Mouse (Mus musculus): ENCODE measurements at regions not wholly inside any gene's neighbourhood (a gene's known extent, or its start where the extent isn't known, plus 50 kb on each side); places are given as distances from the start of the nearest gene placed in this dataset.

- Histone ChIP-seq H3K4me2 (no peak overlapping the region), H3K9me3 (ENCODE audit: low read depth, low read length) (peaks cover 2% of the 10 kb centered on the region; the same call in 1 of the 2 replicates), H3K36me3 (ENCODE audit: insufficient read depth) (no peaks in the 10 kb centered on the region), H3K4me1 (ENCODE audit: insufficient read depth) (no peaks in the 10 kb centered on the region), H3K4me3 (ENCODE audit: low read depth, low read length) (no peak overlapping the region), H3K9ac (no peak overlapping the region), H3K27ac (ENCODE audit: low read depth) (no peak overlapping the region), H3K27me3 (ENCODE audit: insufficient read depth, low read length) (no peaks in the 10 kb centered on the region)
- 42% methylated on average over 3 of the region's 3 CpGs for WGBS
- ATAC-seq (ENCODE audit: insufficient read depth) = no peak
- TF ChIP-seq CTCF (IDR thresholded peaks at IDR 0.05; ENCODE audit: low read depth) = no peak
- peak; percentile 31 for DNase-seq
Observed at GRCm38 (mm10) chr15:31921485-31921884, 255.6 kb upstream of the Tas2r119 start.

DNA sequence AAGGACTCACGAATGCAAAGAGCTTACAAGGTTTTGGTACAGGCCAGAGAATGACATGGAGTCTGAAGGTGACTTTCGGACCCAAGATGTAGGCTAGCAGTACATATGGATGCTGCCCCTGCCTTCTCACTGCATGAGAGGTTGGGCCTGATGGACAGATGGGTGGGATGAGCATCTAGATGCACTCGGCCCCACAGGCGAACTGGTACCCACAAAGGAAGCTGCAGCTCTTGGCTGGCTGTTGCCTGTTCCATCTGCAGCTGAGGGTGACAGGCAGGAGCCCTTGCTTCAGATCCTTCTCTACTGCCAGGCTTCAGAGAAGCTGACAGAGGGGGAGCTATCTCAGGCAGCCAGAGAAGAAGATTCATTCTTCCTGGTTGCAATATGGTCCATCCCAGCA is 216.8 kb upstream of the Tas2r119 start:
- WGBS = 83% methylated on average over 4 of the region's 4 CpGs
- Histone ChIP-seq H3K9ac (no peak overlapping the region), H3K27me3 (ENCODE audit: insufficient read depth, low read length) (no peaks in the 10 kb centered on the region), H3K36me3 (ENCODE audit: insufficient read depth) (no peaks in the 10 kb centered on the region), H3K9me3 (ENCODE audit: low read depth, low read length) (no peaks in the 10 kb centered on the region), H3K27ac (ENCODE audit: low read depth) (no peak overlapping the region), H3K4me2 (no peak overlapping the region), H3K4me1 (ENCODE audit: insufficient read depth) (no peaks in the 10 kb centered on the region), H3K4me3 (ENCODE audit: low read depth, low read length) (no peak overlapping the region)
- TF ChIP-seq CTCF (IDR thresholded peaks at IDR 0.05; ENCODE audit: low read depth) = no peak
- DNase-seq (no peak), ATAC-seq (ENCODE audit: insufficient read depth) (no peak)

- Histone ChIP-seq H3K36me3 (ENCODE audit: insufficient read depth) (no peaks in the 10 kb centered on the region), H3K27ac (ENCODE audit: low read depth) (no peak overlapping the region), H3K27me3 (ENCODE audit: insufficient read depth, low read length) (no peaks in the 10 kb centered on the region), H3K4me1 (ENCODE audit: insufficient read depth) (no peaks in the 10 kb centered on the region), H3K9ac (no peak overlapping the region), H3K9me3 (ENCODE audit: low read depth, low read length) (no peaks in the 10 kb centered on the region), H3K4me3 (ENCODE audit: low read depth, low read length) (no peak overlapping the region), H3K4me2 (no peak overlapping the region)
- 28% methylated on average over 2 of the region's 2 CpGs for WGBS
- TF ChIP-seq CTCF (IDR thresholded peaks at IDR 0.05; ENCODE audit: low read depth) = no peak
- ATAC-seq (ENCODE audit: insufficient read depth) (peak; percentile 76; the same call in 1 of the 2 replicates), DNase-seq (peak; percentile 79)
Observed at GRCm38 (mm10) chr15:31961963-31962362, 215.1 kb upstream of the Tas2r119 start.

GRCm38 (mm10) chr15:31964911-31965310 is 212.2 kb upstream of the Tas2r119 start:
- Histone ChIP-seq H3K4me1 (ENCODE audit: insufficient read depth) (no peaks in the 10 kb centered on the region), H3K27me3 (ENCODE audit: insufficient read depth, low read length) (no peaks in the 10 kb centered on the region), H3K9ac (no peak overlapping the region), H3K36me3 (ENCODE audit: insufficient read depth) (no peaks in the 10 kb centered on the region), H3K27ac (ENCODE audit: low read depth) (no peak overlapping the region), H3K4me2 (no peak overlapping the region), H3K4me3 (ENCODE audit: low read depth, low read length) (no peak overlapping the region), H3K9me3 (ENCODE audit: low read depth, low read length) (no peaks in the 10 kb centered on the region)
- 93% methylated on average over 6 of the region's 6 CpGs for WGBS
- no peak for DNase-seq
- ATAC-seq (ENCODE audit: insufficient read depth) = no peak
- no peak for TF ChIP-seq CTCF (IDR thresholded peaks at IDR 0.05; ENCODE audit: low read depth)

GRCm38 (mm10) chr15:31965542-31965941 is 211.5 kb upstream of the Tas2r119 start:
- Histone ChIP-seq H3K27ac (ENCODE audit: low read depth) (no peak overlapping the region), H3K4me2 (no peak overlapping the region), H3K9me3 (ENCODE audit: low read depth, low read length) (no peaks in the 10 kb centered on the region), H3K36me3 (ENCODE audit: insufficient read depth) (no peaks in the 10 kb centered on the region), H3K9ac (no peak overlapping the region), H3K4me1 (ENCODE audit: insufficient read depth) (no peaks in the 10 kb centered on the region), H3K27me3 (ENCODE audit: insufficient read depth, low read length) (no peaks in the 10 kb centered on the region), H3K4me3 (ENCODE audit: low read depth, low read length) (no peak overlapping the region)
- 80% methylated on average over 4 of the region's 4 CpGs for WGBS
- DNase-seq (no peak), ATAC-seq (ENCODE audit: insufficient read depth) (no peak)
- no peak for TF ChIP-seq CTCF (IDR thresholded peaks at IDR 0.05; ENCODE audit: low read depth)

GRCm38 (mm10) chr15:31972891-31973290 is 204.2 kb upstream of the Tas2r119 start:
- no peaks in the 10 kb centered on the region for H3K27me3 ChIP-seq (ENCODE audit: insufficient read depth, low read length)
- ATAC-seq (ENCODE audit: insufficient read depth) (no peak), DNase-seq (no peak)
- no peak overlapping the region for H3K27ac ChIP-seq (ENCODE audit: low read depth)
- no peak for TF ChIP-seq CTCF (IDR thresholded peaks at IDR 0.05; ENCODE audit: low read depth)
- no peaks in the 10 kb centered on the region for H3K36me3 ChIP-seq (ENCODE audit: insufficient read depth)
- no peaks in the 10 kb centered on the region for H3K9me3 ChIP-seq (ENCODE audit: low read depth, low read length)
- no peak overlapping the region for H3K4me3 ChIP-seq (ENCODE audit: low read depth, low read length)
- no peak overlapping the region for H3K4me2 ChIP-seq
- 68% methylated on average over 7 of the region's 7 CpGs for WGBS
- H3K9ac ChIP-seq = no peak overlapping the region
- H3K4me1 ChIP-seq (ENCODE audit: insufficient read depth) = peaks cover 4% of the 10 kb centered on the region; the same call in 1 of the 2 replicates

- TF ChIP-seq CTCF (IDR thresholded peaks at IDR 0.05; ENCODE audit: low read depth) = no peak
Observed at GRCm38 (mm10) chr15:31973889-31974288, 203.2 kb upstream of the Tas2r119 start.

DNA sequence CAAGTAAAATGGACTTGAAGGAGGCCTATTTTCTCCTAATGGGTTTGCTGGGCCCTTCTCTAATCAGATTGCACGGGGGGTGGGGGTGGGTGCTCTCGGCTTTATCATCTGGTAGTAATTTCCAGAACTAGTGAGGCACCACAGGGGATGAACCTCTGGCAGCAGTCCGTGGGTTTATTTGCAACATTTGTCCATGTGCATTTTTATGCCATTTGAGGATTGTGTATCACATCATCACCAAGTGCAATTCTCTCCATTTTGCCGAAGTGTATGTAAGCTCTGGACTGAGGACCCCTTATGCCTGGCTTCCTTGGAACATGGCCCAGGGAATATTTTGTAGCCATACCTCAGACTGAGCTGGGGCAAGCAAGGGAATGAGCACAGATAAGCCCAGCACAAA is 200.6 kb upstream of the Tas2r119 start:
- WGBS = 33% methylated on average over 4 of the region's 4 CpGs
- Histone ChIP-seq H3K4me2 (no peak overlapping the region), H3K27ac (ENCODE audit: low read depth) (no peak overlapping the region), H3K4me3 (ENCODE audit: low read depth, low read length) (no peak overlapping the region), H3K27me3 (ENCODE audit: insufficient read depth, low read length) (no peaks in the 10 kb centered on the region), H3K4me1 (ENCODE audit: insufficient read depth) (peaks cover 4% of the 10 kb centered on the region; the same call in 1 of the 2 replicates), H3K9me3 (ENCODE audit: low read depth, low read length) (no peaks in the 10 kb centered on the region), H3K9ac (no peak overlapping the region), H3K36me3 (ENCODE audit: insufficient read depth) (no peaks in the 10 kb centered on the region)
- ATAC-seq (ENCODE audit: insufficient read depth) (no peak), DNase-seq (peak; percentile 31)
- TF ChIP-seq CTCF (IDR thresholded peaks at IDR 0.05; ENCODE audit: low read depth) = no peak

More at GRCm38 (mm10) chr15:31973889-31974288, 203.2 kb upstream of the Tas2r119 start:
- DNase-seq (no peak), ATAC-seq (ENCODE audit: insufficient read depth) (no peak)
- Histone ChIP-seq H3K9me3 (ENCODE audit: low read depth, low read length) (no peaks in the 10 kb centered on the region), H3K4me1 (ENCODE audit: insufficient read depth) (peaks cover 4% of the 10 kb centered on the region; the same call in 1 of the 2 replicates), H3K27ac (ENCODE audit: low read depth) (no peak overlapping the region), H3K4me2 (no peak overlapping the region), H3K4me3 (ENCODE audit: low read depth, low read length) (no peak overlapping the region), H3K27me3 (ENCODE audit: insufficient read depth, low read length) (no peaks in the 10 kb centered on the region), H3K9ac (no peak overlapping the region), H3K36me3 (ENCODE audit: insufficient read depth) (no peaks in the 10 kb centered on the region)
- 89% methylated on average over 11 of the region's 11 CpGs for WGBS
